Mouse (Mus musculus): ENCODE results near the gene Ppp2r5b.

The Ppp2r5b gene

DNA sequence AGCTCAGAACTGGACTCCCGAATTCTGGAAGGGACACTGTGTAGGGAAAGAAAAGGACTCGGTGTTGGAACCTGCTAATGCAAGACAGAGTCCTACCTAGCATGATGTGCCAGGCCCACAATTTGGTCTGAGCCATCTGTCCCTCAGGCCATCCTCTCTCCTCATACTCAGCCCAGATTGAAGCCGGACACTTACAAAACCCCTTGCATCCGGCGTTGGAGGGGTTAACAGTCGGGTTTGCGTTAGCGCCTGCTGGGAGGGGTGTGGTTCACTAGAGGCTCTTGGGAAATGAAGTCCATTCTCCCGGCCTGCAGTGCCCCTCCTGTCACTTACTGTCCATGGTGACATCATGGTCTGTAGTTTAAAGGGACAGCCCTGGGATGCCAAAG lies 375 bp upstream of the Ppp2r5b start:
- peak; percentile 87 for DNase-seq (ENCODE audit: low read depth, low spot score)

- no peak for DNase-seq (ENCODE audit: low read depth, low spot score)
Measured at GRCm38 (mm10) chr19:6234337-6235083, 1.2 kb downstream of the Ppp2r5b start.

DNA sequence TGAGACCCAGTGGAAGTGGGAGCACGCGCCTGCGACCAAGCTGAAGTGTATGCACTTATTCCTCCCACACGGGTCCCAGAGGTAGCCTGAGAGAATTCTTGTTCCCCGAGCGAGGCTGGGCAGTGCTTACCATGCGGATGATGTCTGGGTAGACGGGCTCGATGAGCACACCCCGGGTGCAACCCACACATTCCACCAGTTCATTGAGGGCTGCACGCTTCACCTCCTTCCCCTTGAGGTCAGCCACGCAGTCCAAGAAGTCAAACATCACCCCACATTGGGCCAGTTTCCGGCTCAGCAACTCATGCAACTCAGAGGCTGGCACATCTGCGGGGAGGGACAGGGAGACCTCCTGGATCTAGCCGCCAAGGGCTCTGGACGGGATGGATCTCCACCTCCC lies 2.0 kb downstream of the Ppp2r5b start:
- no peak for DNase-seq (ENCODE audit: low read depth, low spot score)

DNA sequence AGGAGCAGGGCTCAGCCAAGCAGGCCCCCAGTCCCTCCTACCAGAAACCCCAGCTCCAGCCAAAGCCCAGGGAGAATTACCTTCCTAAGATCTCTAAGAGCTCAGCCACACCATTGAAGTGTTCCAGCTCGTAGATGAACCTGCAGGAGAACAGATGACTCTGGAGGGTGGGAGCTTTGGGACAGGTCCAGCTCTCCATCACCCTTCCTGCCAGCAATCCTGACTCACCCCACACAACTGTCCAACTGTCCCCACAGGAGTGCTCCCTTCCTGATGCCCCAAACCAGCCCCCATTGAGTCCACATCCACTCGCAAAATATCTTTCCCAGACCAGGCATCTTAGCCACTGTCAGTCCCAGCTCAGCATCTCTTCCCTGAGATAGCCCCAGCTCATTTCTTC lies 4.6 kb downstream of the Ppp2r5b start:
- DNase-seq (ENCODE audit: low read depth, low spot score): no peak

DNA sequence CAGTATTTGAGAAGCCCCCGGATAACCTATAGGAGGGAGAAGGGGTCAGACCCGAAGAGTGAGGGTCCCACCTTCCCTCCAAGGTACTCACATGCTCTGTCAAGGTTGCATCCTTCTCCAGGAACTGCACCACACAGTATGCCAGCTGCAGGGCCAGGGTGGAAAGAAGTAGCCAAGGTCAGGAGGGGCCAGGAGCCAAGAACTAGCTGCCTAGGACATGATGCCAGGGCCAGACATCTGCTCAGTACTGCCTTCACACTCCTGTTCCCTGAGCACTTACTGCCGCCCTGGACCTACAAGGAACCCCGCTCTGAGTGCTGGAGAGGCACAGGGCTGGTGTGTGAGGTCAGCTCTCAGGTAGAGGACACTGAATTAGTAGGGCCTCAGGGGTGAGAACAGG lies 5.3 kb downstream of the Ppp2r5b start:
- DNase-seq (ENCODE audit: low read depth, low spot score): no peak

DNA sequence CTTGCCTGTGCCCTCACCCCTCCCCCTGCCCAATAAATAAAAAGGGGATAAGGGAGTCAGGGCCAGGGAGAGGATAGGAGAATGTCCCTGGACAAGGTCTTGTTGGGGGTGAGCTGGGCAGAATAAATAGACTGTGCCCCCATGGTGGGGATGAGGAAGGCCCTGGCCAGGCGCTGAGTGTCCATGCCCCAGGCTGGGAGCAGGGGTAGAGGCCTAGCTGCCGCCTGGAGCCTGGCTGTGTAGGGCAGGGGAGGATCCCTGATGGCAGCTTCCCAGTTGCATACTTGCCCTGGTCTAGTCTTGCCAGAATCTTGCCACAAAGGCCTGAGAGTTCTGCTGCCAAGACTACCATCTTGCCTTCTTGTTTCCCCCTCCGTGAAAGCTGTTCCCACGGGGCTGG lies 7.8 kb downstream of the Ppp2r5b start:
- no peak for DNase-seq (ENCODE audit: low read depth, low spot score)

- no peak for DNase-seq (ENCODE audit: low read depth, low spot score)
Measured at GRCm38 (mm10) chr19:6226763-6227162, 8.9 kb downstream of the Ppp2r5b start.

DNA sequence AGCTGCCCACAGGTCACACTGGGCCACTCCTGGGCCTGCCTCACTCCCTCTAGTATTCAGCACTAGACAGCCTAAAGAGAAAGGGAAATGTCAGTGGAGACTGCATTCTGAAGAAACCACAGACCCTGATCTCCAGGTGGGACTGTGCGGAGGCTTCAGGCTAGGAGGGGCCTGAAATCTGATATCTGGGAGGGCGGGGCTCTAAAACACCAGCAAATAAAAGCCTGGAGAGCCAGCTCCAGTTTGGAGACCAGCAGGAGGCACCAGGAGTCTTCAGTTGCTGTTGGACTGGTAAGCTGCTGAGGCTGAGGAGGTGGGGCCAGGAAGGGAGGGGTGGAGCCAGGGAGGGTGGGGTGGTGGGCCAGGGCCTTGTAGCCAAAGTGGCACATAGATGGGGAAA lies 9.5 kb downstream of the Ppp2r5b start, which contains the start of gene Gpha2:
Gene Gpha2, plus strand, starts transcription at position 246 of the 400 bp plus-strand sequence.
- no peak for DNase-seq (ENCODE audit: low read depth, low spot score)

GRCm38 (mm10) chr19:6218606-6219005 lies 17.1 kb downstream of the Ppp2r5b start:
- DNase-seq (ENCODE audit: low read depth, low spot score): no peak

- no peak for DNase-seq (ENCODE audit: low read depth, low spot score)
Measured at GRCm38 (mm10) chr19:6216046-6216705, 19.5 kb downstream of the Ppp2r5b start.

DNA sequence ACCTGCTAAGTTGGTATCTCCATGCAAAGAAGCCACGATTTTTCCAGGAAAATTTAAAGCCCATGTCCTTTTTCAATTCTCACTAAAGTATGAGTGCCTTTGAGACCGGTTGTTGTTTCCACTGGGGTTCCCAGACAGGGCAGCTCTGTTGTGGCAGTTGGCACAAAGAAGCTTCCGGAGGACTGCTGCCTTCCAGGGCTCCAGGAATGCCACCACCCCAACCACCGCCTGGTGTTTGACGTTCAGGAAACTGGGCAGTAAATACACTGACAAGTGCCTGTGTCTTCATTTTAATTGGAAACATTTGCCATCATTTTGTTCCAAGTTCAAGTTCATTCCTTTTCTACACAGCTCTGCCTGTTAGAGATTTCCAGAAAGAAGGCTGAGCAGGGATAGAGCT lies 29.0 kb downstream of the Ppp2r5b start:
- no peak for DNase-seq (ENCODE audit: low read depth, low spot score)

GRCm38 (mm10) chr19:6204265-6204664 lies 31.4 kb downstream of the Ppp2r5b start:
- DNase-seq (ENCODE audit: low read depth, low spot score): no peak

DNA sequence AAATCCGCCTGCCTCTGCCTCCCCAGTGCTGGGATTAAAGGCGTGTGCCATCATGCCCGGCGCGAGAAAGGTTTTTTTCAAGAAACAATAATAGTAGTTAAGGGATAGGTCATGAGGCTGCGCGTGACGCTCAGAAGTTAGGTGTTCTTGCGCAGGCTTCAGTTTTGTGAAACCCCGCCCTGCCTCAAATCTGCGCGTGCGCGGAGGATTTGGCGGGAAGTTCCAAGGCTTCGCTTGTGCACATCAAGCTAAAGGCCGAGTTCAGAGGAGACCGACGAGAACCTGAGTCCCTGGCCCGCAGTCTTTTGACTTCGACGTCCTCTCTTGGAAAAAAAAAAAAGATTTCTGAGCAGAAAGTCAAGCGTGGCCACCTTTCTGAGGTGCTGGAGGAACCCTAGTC lies 51.5 kb downstream of the Ppp2r5b start, which contains the start of gene Majin:
Gene Majin, plus strand, starts transcription at position 258 of the 400 bp plus-strand sequence.
- no peak for DNase-seq (ENCODE audit: low read depth, low spot score)

GRCm38 (mm10) chr19:6182534-6182933 lies 53.1 kb downstream of the Ppp2r5b start:
- DNase-seq (ENCODE audit: low read depth, low spot score): no peak

DNA sequence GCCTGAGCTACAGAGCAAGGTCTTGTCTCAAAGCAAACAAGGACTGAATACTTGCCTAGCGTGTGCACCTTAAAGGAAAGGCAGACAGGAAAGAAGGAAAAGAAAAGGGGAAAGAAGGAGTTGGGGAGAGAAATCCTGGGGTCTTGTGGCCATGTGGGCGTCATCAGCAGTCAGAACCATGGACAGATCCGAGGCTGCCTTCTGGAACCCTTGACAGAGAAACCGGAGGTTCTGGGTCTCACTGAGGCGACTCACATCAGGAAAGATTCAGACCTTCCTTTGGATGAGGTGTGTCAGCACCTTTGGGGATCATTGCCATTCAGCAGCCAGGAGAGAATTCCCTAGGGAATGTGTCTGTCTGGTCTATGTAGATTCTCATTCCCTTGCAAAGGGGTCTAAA lies 54.0 kb downstream of the Ppp2r5b start:
- DNase-seq (ENCODE audit: low read depth, low spot score): no peak

DNA sequence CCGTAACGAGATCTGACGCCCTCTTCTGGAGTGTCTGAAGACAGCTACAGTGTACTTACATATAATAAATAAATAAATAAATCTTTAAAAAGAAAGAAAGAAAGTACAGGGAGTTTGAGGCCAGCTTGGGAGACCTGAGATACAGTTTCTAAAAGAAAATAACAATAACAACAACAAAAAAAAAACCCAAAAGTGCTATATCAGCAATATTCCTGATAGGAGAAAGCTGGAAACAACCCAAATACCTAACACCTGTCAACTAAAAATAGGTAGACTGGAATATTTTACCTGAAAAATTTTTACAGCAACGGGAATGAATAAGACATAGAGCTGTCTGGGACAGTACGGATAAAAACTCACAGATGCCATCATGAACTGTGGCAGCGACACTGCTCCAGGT lies 56.9 kb downstream of the Ppp2r5b start:
- DNase-seq (ENCODE audit: low read depth, low spot score): no peak
